Mouse (Mus musculus) intestine, embryonic 16.5 days (tissue): ENCODE measurements around the gene Lck. TPM values are rescaled to one million over a fixed set of nuclear protein-coding genes. Genes with fewer than 3 reads are reported as not detected.

Experiments used
- ATAC-seq: fragments of 200-750 bp; cut with Nextera tagmentation; 2 replicates; pipeline ENCODE4 v1.8.0; 2017; ENCODE audit warnings: moderate TSS enrichment, moderate library complexity
- H3K27ac ChIP-seq: fragments of 300-500 bp; sonication (generic); 2 replicates; pipeline ENCODE4 v1.5.1; 2014; ENCODE audit warnings: mild to moderate bottlenecking, low read length
- H3K27me3 ChIP-seq: fragments of 300-500 bp; sonication (generic); replicated peaks from 2 replicates; pipeline ENCODE4 v1.6.1; 2014; ENCODE audit warnings: low read length, control low read depth, mixed read lengths; ENCODE audit not compliant: control insufficient read depth, insufficient read depth
- H3K36me3 ChIP-seq: fragments of 300-500 bp; sonication (generic); 2 replicates; pipeline ENCODE4 v1.6.1; 2014; ENCODE audit warnings: low read length, control low read depth; ENCODE audit not compliant: control insufficient read depth, insufficient read depth
- H3K4me1 ChIP-seq: fragments of 300-500 bp; sonication (generic); 2 replicates; pipeline ENCODE4 v1.6.1; 2014; ENCODE audit warnings: low read length, control low read depth, mixed read lengths; ENCODE audit not compliant: control insufficient read depth, insufficient read depth
- H3K4me2 ChIP-seq: fragments of 300-500 bp; sonication (generic); 2 replicates; pipeline ENCODE4 v1.6.1; 2014; ENCODE audit warnings: low read depth, low read length, control low read depth
- H3K4me3 ChIP-seq: fragments of 300-500 bp; sonication (generic); 2 replicates; pipeline ENCODE4 v1.5.1; 2014; ENCODE audit warnings: mild to moderate bottlenecking, low read length
- H3K9ac ChIP-seq: fragments of 300-500 bp; sonication (generic); 2 replicates; pipeline ENCODE4 v1.6.1; 2014; ENCODE audit warnings: low read depth, low read length
- H3K9me3 ChIP-seq: fragments of 300-500 bp; sonication (generic); 2 replicates; pipeline ENCODE4 v1.6.1; 2016; ENCODE audit warnings: low read length, control low read depth; ENCODE audit not compliant: control insufficient read depth
- WGBS: fragments of 180-500 bp; shearing (Covaris S2); extraction: QIAGEN DNeasy Blood & Tissue Kit; methylation state at CpG from one replicate; pipeline ENCODE4 v1.1.7; 2014; 5-methylcytosine and 5-hydroxymethylcytosine counted together
- polyA plus RNA-seq: library from polyadenylated mRNA; unstranded; fragments of >200 nt; fragmentation: Nextera tagmentation; extraction: Ambion mirVana; gene quantifications from 2 replicates; pipeline ENCODE4 v1.2.1, GENCODE M21; 2015

Gene Lck
- polyA plus RNA-seq, 1 experiment from 2014 or later: 7.9 TPM

DNA sequence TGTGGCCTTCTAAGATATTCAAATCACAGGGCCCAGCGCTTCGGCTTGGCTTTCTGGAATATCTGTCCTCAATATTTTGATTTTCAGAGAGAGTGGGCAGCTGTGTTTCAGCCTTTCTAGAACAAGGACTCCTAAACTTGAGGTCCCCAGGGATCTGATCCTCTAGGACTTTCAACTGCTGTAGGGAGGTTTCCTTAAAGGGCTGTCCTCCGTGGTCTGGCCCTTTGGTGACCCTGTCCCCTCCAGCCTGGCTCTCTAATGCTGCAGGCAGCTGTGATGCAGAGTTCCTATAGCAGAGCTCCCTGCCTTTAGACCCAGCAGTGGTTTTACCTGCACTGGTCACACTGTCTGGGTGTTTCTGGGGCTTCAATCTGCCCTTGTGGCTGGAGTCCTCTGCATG, 43.2 kb upstream of the Lck start:
- Histone ChIP-seq H3K4me2 (no peak overlapping the region), H3K27me3 (no peaks in the 10 kb centered on the region), H3K27ac (no peak overlapping the region), H3K9ac (no peak overlapping the region), H3K9me3 (no peaks in the 10 kb centered on the region), H3K4me1 (peaks cover 8% of the 10 kb centered on the region), H3K4me3 (no peak overlapping the region), H3K36me3 (peaks cover 2% of the 10 kb centered on the region; the same call in 1 of the 2 replicates)
- no peak for ATAC-seq
- WGBS: 90% methylated on average over 3 of the region's 3 CpGs

DNA sequence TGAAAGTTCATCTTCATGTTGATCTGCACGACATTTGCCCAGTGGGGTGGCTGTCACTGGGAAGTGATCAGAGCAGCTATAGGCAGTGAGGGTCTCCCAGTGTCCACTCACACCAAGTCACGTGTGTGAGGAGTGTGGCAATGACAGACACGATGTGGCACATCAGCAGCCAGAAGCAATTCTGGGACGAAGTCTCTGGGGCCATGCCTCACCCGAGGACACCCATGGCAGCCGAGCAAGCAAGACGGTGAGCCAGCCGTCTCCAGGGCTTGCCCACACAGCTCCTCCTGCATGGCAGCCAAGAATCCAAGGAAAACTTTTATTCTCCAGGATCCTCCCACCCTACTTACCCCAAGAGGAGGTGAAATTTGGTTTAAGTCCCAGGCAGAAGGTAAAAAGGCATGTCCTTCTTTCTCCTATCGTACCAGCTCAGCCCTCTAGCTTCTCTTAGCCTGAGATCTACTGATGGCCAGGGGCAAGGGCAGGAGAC, 42.4 kb upstream of the Lck start:
- Histone ChIP-seq H3K27me3 (no peaks in the 10 kb centered on the region), H3K4me2 (no peak overlapping the region), H3K27ac (no peak overlapping the region), H3K36me3 (peaks cover 2% of the 10 kb centered on the region; the same call in 1 of the 2 replicates), H3K4me1 (peaks cover 8% of the 10 kb centered on the region), H3K4me3 (no peak overlapping the region), H3K9me3 (no peaks in the 10 kb centered on the region), H3K9ac (no peak overlapping the region)
- no peak for ATAC-seq
- 89% methylated on average over 9 of the region's 9 CpGs for WGBS

DNA sequence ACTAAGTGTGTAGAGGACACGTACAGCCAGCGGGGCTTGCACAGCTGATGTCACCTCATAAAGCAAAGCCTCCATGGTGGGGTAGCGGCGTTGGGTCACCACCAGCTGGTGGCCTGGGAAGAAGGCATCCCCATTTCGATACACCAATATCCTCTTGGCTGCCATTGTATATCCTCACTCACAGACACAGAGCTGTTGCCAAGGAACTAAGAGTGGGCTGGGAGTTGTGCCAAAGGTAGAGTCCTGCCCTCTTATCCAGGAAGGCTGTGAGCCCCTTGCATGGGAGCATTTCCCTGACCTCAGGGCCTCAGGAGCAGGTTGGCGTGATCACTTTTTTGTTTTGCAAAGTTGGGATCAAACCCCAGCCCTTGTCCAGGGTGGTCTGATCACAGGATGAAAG, 40.7 kb upstream of the Lck start, which contains the start of gene Dcdc2b:
TSS of gene Dcdc2b (minus strand) at position 165 of the 400 bp plus-strand sequence.
- H3K27ac ChIP-seq: no peak within 1 kb of the TSS
- 68% methylated on average over 6 of the region's 6 CpGs for WGBS
- peaks cover 7% of the 10 kb centered on the region; the same call in 1 of the 2 replicates for H3K36me3 ChIP-seq
- H3K9ac ChIP-seq: 0 out of 2 replicates have a peak within 1 kb of the TSS, but pooled peaks have one; percentile 11
- no peaks in the 10 kb centered on the region for H3K9me3 ChIP-seq
- H3K27me3 ChIP-seq: no peaks in the 10 kb centered on the region
- ATAC-seq: no peak
- H3K4me3 ChIP-seq: no peak within 1 kb of the TSS
- H3K4me2 ChIP-seq: no peak within 1 kb of the TSS
- peaks cover 8% of the 10 kb centered on the region for H3K4me1 ChIP-seq

DNA sequence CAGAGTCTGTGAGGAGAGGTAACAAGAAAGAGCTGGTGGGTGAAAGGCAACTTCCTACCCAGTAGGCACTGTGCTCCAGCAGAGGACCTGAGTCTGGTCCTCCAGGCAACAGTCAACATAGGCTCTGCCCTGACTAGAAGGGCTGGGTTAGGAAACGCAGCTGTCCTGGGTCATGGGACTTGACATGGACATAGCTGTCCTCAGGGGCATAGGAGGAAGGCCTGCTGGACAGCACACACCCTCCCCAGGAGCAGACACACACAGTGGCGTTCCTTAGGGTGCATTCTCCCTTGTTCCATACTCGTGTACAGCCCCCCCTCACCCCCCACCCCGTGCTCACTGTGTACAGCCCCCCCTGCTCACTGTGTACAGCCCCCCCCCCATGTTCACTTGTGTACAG, 37.0 kb upstream of the Lck start:
- no peaks in the 10 kb centered on the region for H3K9me3 ChIP-seq
- no peaks in the 10 kb centered on the region for H3K27me3 ChIP-seq
- no peak overlapping the region for H3K4me3 ChIP-seq
- no peak for ATAC-seq
- no peak overlapping the region for H3K4me2 ChIP-seq
- H3K27ac ChIP-seq: no peak overlapping the region
- peaks cover 11% of the 10 kb centered on the region; the same call in 1 of the 2 replicates for H3K36me3 ChIP-seq
- peaks cover 11% of the 10 kb centered on the region; the same call in 1 of the 2 replicates for H3K4me1 ChIP-seq
- no peak overlapping the region for H3K9ac ChIP-seq
- 68% methylated on average over 4 of the region's 4 CpGs for WGBS

DNA sequence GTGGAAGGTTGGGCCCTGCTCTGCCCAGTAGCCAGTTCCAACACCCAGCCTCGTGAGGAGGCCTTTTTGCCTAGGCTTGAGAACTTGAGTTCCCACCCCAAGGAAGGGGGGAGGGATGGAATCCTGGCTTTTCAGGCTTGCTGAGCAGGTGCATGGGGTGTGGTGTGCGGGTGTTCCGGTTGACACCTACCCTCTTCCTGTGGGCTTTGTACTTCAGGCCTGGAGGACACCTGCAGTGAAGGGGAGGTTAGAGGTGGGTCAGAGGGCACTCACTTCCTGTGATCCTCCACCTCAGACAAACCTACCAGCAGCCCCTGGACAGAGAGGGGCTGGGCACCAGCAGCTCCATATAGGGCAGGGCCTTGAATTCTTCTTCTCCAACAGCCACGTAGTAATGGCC, 36.6 kb upstream of the Lck start:
- H3K9ac ChIP-seq: no peak overlapping the region
- no peak for ATAC-seq
- no peaks in the 10 kb centered on the region for H3K27me3 ChIP-seq
- H3K36me3 ChIP-seq: peaks cover 11% of the 10 kb centered on the region; the same call in 1 of the 2 replicates
- H3K4me3 ChIP-seq: no peak overlapping the region
- H3K4me2 ChIP-seq: no peak overlapping the region
- H3K4me1 ChIP-seq: peaks cover 11% of the 10 kb centered on the region; the same call in 1 of the 2 replicates
- no peak overlapping the region for H3K27ac ChIP-seq
- WGBS: 73% methylated on average over 4 of the region's 4 CpGs
- no peaks in the 10 kb centered on the region for H3K9me3 ChIP-seq

DNA sequence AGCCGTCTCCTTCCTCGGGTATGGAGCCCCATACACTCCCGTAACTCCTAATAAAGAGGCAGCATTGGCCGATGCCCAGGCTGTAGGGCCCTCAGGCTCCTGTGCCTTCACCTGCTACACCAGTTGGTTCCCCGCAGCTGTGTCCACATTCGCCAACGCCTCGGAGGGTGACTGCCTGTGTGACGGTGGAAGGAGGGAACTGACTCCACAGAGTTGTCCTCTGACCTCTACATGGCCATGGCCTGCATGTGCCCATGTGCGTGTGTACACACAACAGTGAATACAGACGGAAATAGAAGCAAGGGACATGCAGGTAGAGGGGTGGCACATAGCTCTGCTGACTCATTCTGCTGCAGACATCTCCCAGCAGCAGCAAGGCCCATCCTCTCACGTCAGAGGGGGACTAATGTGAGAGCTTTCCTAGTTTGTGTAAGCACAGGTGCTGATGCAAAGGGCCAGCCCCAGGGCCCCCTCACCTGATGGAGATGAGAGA, 35.7 kb upstream of the Lck start:
- no peak overlapping the region; the same call in 1 of the 2 replicates for H3K9ac ChIP-seq
- H3K27me3 ChIP-seq: no peaks in the 10 kb centered on the region
- no peak overlapping the region for H3K4me3 ChIP-seq
- 82% methylated on average over 12 of the region's 12 CpGs for WGBS
- 0 out of 2 replicates have a peak, but pooled peaks have one; percentile 3 for ATAC-seq
- peaks cover 11% of the 10 kb centered on the region; the same call in 1 of the 2 replicates for H3K4me1 ChIP-seq
- no peak overlapping the region for H3K4me2 ChIP-seq
- H3K36me3 ChIP-seq: peaks cover 11% of the 10 kb centered on the region; the same call in 1 of the 2 replicates
- H3K27ac ChIP-seq: no peak overlapping the region
- H3K9me3 ChIP-seq: no peaks in the 10 kb centered on the region

DNA sequence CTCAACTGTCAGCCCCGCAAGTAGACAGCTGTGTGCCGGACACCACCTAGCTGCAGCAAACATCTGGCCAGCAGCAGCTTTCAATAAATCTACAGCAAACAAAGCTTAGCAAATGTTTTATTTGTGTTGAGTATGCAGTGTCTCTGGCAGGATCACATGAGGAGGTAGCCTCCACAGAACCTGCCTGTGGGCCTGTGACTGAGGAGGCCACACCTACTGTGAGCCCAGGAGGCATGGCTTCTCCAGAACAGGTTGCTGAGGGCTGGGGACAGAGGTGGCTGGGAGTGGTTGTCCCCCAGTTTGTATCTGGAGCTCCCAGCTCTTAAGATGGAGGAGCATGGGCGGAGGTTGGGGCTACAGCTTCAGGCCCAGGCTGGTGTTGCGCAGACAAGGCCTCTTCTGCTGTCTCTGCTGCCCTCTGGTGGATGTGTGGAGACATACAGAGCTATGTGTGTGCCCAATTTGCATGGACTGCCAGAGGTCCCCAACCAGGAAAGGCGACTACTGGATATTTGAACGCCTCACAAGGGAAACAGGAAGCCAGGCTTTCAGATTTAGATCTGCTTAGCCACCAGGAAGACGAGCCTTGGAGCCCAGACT, 35.1 kb upstream of the Lck start:
- WGBS: 34% methylated on average over 7 of the region's 7 CpGs
- Histone ChIP-seq H3K9ac (peak overlapping the region; percentile 8; the same call in 1 of the 2 replicates), H3K4me3 (no peak overlapping the region), H3K27me3 (no peaks in the 10 kb centered on the region), H3K9me3 (no peaks in the 10 kb centered on the region), H3K36me3 (peaks cover 11% of the 10 kb centered on the region; the same call in 1 of the 2 replicates), H3K4me2 (no peak overlapping the region), H3K4me1 (peaks cover 9% of the 10 kb centered on the region; the same call in 1 of the 2 replicates), H3K27ac (0 out of 2 replicates have a peak overlapping the region, but pooled peaks have one; percentile 28)
- peak; percentile 90 for ATAC-seq

DNA sequence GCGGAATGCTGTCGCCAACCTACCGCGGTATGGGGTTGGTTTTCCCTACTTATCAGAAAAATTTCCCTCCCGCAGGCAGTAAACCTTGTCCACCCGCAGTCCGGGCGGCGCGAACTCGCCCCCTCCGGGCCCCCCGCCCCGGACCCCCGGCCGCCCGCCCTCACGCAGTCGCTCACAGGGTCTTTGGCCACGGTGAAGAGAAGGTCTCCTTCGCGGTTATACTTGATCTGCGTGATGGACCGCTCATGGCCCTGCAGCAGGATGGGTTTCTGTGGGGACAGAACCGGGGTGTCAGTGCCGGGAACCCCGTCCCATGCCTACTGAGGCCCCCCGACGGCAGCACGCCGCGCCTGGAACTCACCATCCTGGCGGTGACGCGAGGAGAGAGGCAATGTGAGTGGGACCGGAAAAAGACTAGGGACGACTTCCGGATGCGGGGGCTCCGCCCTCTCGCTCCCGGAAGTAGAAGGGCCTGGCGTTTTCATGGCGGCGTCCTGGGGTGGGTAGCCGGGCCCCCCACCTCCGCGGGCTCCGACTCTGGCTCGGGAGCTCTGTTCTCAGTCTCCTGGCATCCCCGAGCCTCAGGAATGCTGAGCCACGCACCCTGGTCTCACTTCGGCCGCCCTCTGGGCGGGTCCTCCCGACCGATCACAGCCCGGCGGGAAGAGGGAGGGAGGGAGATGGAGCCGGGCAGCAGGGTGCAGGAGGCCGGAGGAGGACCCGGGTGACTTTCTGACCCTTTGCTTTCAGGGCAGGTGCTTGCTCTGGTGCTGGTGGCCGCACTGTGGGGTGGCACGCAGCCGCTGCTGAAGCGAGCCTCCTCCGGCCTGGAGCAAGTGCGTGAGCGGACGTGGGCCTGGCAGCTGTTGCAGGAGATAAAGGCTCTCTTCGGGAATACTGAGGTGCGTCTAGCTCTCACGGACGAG, 27.1 kb upstream of the Lck start, which contains the start of the genes Eif3i and Tmem234:
TSS of gene Eif3i (minus strand) at position 416 of the 926 bp plus-strand sequence.
TSS of gene Tmem234 (plus strand) at position 436 of the 926 bp plus-strand sequence.
- Histone ChIP-seq H3K27me3 (no peaks in the 10 kb centered on the region), H3K4me2 (peak within 1 kb of the TSS; percentile 80), H3K27ac (peak within 1 kb of the TSS; percentile 68), H3K36me3 (no peaks in the 10 kb centered on the region), H3K9ac (peak within 1 kb of the TSS; percentile 98), H3K4me1 (peaks cover 22% of the 10 kb centered on the region), H3K9me3 (no peaks in the 10 kb centered on the region), H3K4me3 (peak within 1 kb of the TSS; percentile 99)
- peak; percentile 94 for ATAC-seq
- WGBS: under 1% methylated on average over 72 of the region's 74 CpGs

DNA sequence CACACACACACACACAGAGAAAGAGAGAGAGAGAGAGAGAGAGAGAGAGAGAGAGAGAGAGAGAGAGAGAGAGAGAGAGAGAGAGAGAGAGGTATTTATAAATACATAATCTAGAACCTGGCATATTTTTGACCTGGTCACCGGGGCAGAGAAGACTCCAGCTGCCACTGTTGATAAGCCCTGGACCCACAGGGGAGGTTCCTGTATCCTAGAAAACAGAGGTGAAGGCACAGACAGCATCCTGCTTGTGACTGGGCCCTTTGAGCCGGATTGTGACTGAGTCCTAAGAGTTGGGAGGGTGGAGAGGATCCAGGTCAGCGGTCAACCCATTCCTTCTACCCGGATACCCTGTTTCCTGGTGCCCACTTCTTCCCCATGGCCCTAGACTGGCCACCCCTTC, 15.4 kb upstream of the Lck start:
- H3K27ac ChIP-seq: no peak overlapping the region
- 79% methylated on average over 4 of the region's 4 CpGs for WGBS
- H3K36me3 ChIP-seq: peaks cover 12% of the 10 kb centered on the region
- no peaks in the 10 kb centered on the region for H3K27me3 ChIP-seq
- no peak overlapping the region for H3K4me3 ChIP-seq
- H3K4me1 ChIP-seq: peaks cover 11% of the 10 kb centered on the region; the same call in 1 of the 2 replicates
- H3K4me2 ChIP-seq: no peak overlapping the region
- no peak overlapping the region for H3K9ac ChIP-seq
- no peaks in the 10 kb centered on the region for H3K9me3 ChIP-seq
- no peak for ATAC-seq
